Mouse (Mus musculus) lung, postnatal 4 days (tissue): ENCODE measurements around the gene Tgm2.

ENCODE experiments used
- DNase-seq, 2 experiments: peaks; one replicate each; pipeline ENCODE4 v3.0.0; 2021

The Tgm2 gene

DNA sequence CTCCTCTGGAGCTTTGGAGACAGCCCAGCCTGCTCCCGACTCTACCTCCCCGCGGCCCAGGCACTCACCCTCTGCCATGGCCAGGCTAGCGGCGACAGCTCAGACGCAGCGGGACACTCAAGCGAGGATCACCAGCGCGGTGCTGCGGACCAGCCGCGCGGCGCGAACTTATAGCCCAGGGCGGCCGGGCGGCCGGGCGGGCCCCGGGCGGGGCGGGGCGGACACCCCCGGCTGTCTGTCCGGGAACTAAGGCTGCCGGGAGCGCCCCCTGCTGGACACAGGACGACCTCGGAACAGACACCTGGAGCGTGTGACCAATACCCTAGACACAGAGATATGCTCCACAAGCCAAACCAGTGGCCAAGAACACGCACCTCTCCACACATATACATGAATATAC lies at the start of gene Tgm2:
Gene Tgm2, minus strand, starts transcription at position 214 of the 400 bp plus-strand sequence.
- peak; percentile 91 to 94 for DNase-seq

GRCm38 (mm10) chr2:158194945-158195640 lies 48.9 kb upstream of the Tgm2 start:
- DNase-seq = peak; percentile 56 to 67

DNA sequence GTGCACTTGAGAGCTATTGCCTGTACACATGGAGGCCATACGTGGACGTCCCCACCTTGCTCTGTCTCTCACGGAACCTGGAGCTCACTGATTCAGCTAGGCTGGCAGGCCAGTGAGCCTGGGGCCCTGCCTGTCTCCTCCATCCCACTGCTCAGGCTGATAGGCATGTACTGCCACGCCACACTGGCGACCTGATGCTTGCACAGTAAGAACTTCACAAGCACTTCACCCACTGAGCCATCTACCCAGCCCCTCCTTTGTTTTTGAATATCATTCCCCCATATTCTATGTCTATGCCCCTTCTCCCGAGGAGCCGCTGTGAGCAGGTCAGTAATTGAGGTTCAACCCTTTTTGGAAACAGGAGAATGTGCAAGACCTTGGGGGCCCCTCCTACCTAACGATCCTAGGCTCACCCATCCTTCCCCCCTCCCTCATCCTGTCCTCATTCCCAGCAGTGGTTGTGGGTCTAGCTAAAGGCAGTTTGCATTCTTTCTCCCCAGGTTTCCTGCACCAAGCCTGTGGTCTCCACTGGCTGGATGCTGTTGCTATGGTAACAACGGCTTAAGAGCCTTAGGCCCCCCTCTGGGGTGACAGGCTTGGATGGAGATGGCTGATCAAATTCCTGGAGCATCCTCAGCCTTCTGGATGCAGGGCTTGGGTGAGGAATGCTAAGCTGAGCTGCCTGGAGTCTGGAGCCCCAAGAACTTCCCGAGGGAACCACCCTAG lies 47.5 kb upstream of the Tgm2 start:
- DNase-seq = no peak

- peak; percentile 63 to 87 for DNase-seq
Observed at GRCm38 (mm10) chr2:158191098-158191497, 44.9 kb upstream of the Tgm2 start.

GRCm38 (mm10) chr2:158189451-158189850 lies 43.2 kb upstream of the Tgm2 start:
- DNase-seq = no peak

DNA sequence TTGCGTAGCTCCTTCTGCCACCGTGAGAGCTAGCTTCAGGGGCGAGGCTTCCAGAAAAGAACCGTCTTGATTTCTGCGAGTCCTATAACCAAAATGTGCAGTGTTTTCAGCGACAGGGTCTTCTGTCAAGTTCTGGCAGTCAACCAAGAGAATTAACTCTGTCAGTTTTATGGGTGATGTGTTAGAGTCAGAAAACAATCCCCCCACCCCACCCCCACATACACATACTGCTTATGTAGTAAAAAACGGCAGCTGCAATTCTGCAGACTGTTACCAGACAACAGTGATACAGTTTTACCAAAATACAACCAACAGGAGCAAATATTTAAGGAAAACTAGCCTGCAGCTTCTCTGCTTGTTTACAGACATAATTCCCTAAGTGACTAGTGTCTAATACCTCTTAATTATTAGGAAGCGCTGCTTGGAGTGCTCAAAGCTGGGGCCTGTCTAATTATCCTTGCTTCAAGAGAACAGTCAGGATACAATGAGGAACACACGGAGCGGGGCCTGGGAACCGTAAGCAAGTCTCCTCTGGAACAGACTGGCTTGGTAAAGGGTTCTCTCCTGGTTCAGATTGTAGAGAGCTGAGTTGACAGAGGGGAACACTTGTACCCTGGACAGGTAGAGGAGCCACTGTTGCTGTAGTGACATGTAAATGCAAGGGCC lies 40.1 kb upstream of the Tgm2 start:
- DNase-seq = no peak

- no peak for DNase-seq
Observed at GRCm38 (mm10) chr2:158183266-158183665, 37.0 kb upstream of the Tgm2 start.

- DNase-seq = no peak
Observed at GRCm38 (mm10) chr2:158181932-158182331, 35.7 kb upstream of the Tgm2 start.

DNA sequence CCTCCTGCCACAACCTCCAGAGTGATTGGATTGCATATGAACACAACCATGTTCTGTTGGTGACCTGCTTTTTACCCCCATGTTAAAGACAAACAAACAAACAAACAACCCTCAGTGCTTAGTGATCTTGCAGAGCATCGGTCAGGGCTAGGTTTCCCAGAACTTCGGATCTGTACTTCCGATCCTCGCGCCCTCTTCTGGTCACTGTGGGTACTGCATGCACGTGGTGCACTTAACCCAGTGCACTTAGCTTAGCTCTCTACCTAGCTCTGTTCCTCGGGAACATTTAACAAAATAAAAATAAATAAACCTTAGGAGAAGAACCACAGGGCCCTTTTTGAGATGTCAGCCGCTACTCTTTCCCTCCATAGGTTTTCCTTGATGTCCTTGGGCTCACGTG lies 34.6 kb upstream of the Tgm2 start:
- peak; percentile 71 to 81 for DNase-seq

- DNase-seq = peak; percentile 49 to 79
Observed at GRCm38 (mm10) chr2:158179370-158180111, 33.3 kb upstream of the Tgm2 start.

- peak; percentile 90 for DNase-seq
Observed at GRCm38 (mm10) chr2:158178696-158179369, 32.6 kb upstream of the Tgm2 start.

- DNase-seq = no peak
Observed at GRCm38 (mm10) chr2:158178139-158178538, 31.9 kb upstream of the Tgm2 start.

GRCm38 (mm10) chr2:158177574-158177973 lies 31.3 kb upstream of the Tgm2 start:
- no peak for DNase-seq

DNA sequence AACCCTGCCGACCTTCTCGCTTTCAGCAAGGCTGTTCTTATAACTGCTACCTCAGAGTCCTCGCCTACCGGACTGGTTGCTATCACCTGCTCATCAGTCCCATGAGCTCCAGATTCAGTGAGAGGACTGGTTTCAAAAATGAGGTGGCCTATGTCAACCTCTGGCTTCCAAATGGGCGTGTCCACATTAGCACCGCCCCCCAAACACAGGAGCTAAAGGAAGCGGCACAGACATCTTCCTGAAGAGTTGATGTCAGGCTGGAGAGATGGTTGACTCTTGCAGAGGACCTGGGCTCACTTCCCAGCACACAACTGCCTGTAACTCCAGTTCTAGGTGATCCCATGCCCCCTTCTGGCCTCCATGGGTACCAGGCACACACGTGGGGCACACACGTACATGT lies 30.5 kb upstream of the Tgm2 start:
- no peak for DNase-seq

- peak; percentile 50 to 61 for DNase-seq
Observed at GRCm38 (mm10) chr2:158175433-158175832, 29.2 kb upstream of the Tgm2 start.

- DNase-seq = peak in 1 of 2 experiments; percentile 40
Observed at GRCm38 (mm10) chr2:158174958-158175357, 28.7 kb upstream of the Tgm2 start.

DNA sequence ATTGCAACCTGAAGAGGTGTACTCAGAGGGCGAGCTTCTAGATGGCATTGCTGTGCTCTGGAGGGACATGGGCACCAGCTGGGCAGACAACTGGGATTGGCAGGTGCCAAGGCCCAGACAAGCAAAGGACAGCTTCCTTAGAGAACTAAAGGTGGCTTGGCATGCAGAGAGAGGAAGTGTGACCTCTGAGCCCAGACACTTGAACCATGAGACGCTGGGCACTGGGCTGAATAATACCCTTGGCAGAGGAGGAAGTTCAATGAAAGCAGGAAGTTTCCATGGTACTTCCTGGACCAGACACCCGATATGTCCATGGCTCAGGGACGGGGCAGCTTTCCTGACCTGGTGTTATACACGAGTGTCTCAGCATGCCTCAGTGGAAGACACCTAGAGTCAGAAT lies 28.2 kb upstream of the Tgm2 start:
- peak; percentile 43 to 50 for DNase-seq

GRCm38 (mm10) chr2:158170394-158170793 lies 24.2 kb upstream of the Tgm2 start:
- DNase-seq = no peak

DNA sequence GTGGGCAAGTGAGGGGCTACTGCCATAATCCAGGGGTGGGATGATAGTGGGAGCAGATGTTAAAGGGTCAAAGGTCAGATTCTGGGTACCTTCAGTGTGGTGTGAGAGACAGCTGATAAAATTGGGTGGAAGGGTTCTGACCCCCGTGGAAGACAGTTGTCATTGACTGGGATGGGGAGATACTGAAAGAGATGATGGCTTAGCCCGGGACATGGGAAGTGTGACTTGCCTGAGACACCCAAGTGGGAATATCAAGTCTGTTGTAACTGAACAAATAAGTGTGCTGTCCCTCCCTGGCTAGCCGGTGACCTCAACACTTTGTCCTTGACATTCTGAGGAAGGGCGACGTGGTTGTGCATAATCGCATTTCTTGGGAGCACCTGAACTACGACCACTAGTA lies 23.5 kb upstream of the Tgm2 start:
- no peak for DNase-seq

- no peak for DNase-seq
Observed at GRCm38 (mm10) chr2:158169351-158169750, 23.1 kb upstream of the Tgm2 start.

- DNase-seq = peak; percentile 46 to 66
Observed at GRCm38 (mm10) chr2:158168741-158169211, 22.5 kb upstream of the Tgm2 start.

GRCm38 (mm10) chr2:158167496-158168205 lies 21.4 kb upstream of the Tgm2 start:
- DNase-seq = no peak
